Mouse (Mus musculus) effector memory CD4-positive, alpha-beta T cell, adult 7 months (primary cell): ENCODE data around the gene Gm29644. TPM values are rescaled to one million over a fixed set of nuclear protein-coding genes. Genes with fewer than 3 reads are reported as not detected.

Experiments
- polyA plus RNA-seq: library from polyadenylated mRNA; unstranded; fragments of 100-300 nt; shearing (Covaris generic); gene quantifications from one replicate; pipeline ENCODE4 v1.2.1, GENCODE M21; 2017

Gm29644 gene
- not detected for polyA plus RNA-seq

DNA sequence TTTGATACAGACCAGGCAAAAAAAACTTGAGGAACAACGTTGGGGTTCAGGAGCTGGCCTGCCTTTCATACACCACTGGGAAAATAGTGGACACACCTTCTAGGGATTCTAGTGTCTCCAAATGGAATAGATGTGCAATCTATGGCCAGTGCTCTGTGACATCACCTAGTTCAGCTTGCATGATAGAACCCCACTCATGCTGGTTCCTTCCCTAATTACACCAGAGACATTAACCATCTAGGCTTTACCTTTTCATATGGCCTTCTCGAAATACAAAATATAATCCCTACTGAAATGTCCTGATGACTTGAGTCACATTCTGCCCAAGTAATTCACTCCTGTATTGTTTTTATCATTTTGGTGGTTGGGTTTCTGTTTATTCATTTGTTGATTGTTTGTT lies at the start of gene Gm29644, which contains the start of gene Gm29423:
Gm29644 (minus strand) TSS at position 157 of the 400 bp plus-strand sequence.
Gm29423 (minus strand) TSS at position 101 of the 400 bp plus-strand sequence.

DNA sequence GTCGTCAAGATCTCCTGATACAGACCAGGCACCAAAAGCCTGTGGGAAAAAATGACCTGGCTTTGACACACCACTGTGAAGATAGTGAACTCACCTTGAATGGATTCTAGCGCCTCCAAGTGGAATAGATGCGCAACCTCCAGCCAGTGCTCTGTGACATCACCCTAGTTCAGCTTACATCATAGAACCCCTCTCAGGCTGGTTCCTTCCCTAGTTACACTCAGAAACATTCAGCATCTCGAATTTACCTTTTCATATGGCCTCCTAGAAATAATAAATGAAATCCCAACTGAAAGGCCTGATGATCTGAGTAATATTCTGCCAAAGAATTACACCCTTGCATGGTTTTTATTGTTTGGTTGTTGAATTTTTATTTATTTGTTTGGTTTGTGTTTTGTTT lies 29.6 kb downstream of the Gm29644 start, which contains the start of gene Gm21118:
Gm21118 (minus strand) TSS at position 101 of the 400 bp plus-strand sequence.

Other genes starting within 250 kb of the Gm29644 start
- not detected for gene Gm21118, start 29.7 kb downstream of the Gm29644 start, polyA plus RNA-seq
- gene Gm29423, start 56 bp downstream of the Gm29644 start, polyA plus RNA-seq, result not detected
- not detected for gene Gm20888, start 138.5 kb upstream of the Gm29644 start, polyA plus RNA-seq